Mouse (Mus musculus) spleen, adult 2 months (tissue): ENCODE data around the gene Lcmt1. TPM values are rescaled to one million over a fixed set of nuclear protein-coding genes. Genes with fewer than 3 reads are reported as not detected.

Experiments
- DNase-seq, 2 experiments: peaks; one replicate each; pipeline versions ENCODE4 v3.0.0 to v3.0.0-alpha.2; 2012 to 2021; ENCODE audit warnings: low spot score in 2 of 2, low read depth in 1 of 2
- H3K27ac ChIP-seq: fragments of 200-500 bp; 2 replicates; pipeline ENCODE4 v1.5.1; 2012; ENCODE audit warnings: low read length, inconsistent platforms; ENCODE audit not compliant: insufficient read depth
- H3K27me3 ChIP-seq: fragments of 200-500 bp; 2 replicates; pipeline ENCODE4 v1.6.1; 2012; ENCODE audit warnings: mild to moderate bottlenecking, moderate library complexity, low read length, inconsistent platforms; ENCODE audit not compliant: control insufficient read depth, insufficient read depth
- H3K36me3 ChIP-seq: fragments of 200-500 bp; 2 replicates; pipeline ENCODE4 v1.6.1; 2012; ENCODE audit warnings: mild to moderate bottlenecking, low read length, inconsistent platforms; ENCODE audit not compliant: control insufficient read depth, insufficient read depth
- H3K4me1 ChIP-seq: fragments of 200-500 bp; 2 replicates; pipeline ENCODE4 v1.6.1; 2011; ENCODE audit warnings: inconsistent platforms; ENCODE audit not compliant: control insufficient read depth, insufficient read depth, insufficient read length
- H3K4me3 ChIP-seq: fragments of 200-500 bp; 2 replicates; pipeline ENCODE4 v1.5.1; 2011; ENCODE audit warnings: mild to moderate bottlenecking, inconsistent platforms; ENCODE audit not compliant: insufficient read depth, insufficient read length; ENCODE audit errors: extremely low read depth
- CTCF ChIP-seq: fragments of 200-500 bp; IDR thresholded peaks from 2 replicates; pipeline ENCODE4 v1.5.1; 2011; ENCODE audit warnings: mild to moderate bottlenecking, inconsistent platforms; ENCODE audit not compliant: insufficient read depth, insufficient read length, insufficient replicate concordance; ENCODE audit errors: extremely low read depth
- POLR2A ChIP-seq: fragments of 200-500 bp; IDR thresholded peaks from 2 replicates; pipeline ENCODE4 v1.6.1; 2011; ENCODE audit warnings: low read depth, low read length, inconsistent platforms
- WGBS: fragments of 180-500 bp; shearing (Covaris S2); methylation state at CpG from one replicate; pipeline ENCODE4 v1.1.7; 2018; 5-methylcytosine and 5-hydroxymethylcytosine counted together
- polyA plus RNA-seq: library from polyadenylated mRNA; depleted of rRNA; stranded (reverse); fragments of >200 nt; gene quantifications from 2 replicates; pipeline ENCODE4 v1.2.3, GENCODE M21; 2012

Gene Lcmt1
- polyA plus RNA-seq, 1 experiment: 9.3 TPM

DNA sequence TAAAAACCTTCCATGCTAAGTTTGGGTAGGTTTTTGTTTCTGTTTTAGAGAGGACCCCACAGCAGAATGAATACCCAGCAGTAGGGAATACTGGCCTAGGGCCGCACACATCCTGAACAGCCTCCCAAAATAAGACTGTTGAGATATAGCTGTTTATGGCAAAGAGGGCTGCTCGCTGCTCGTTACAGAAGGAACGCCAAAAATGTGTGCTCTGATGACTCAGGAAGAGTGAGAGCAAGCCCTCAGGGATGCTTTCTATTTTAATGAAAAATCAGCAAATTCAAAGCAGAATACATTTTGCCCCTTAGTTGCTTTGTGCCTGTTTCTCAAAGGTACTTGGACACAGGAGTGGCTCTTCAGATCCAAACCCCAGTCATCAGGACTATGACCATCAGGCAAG is 41.7 kb upstream of the Lcmt1 start:
- Histone ChIP-seq H3K36me3 (peaks cover 26% of the 10 kb centered on the region), H3K4me1 (peaks cover 25% of the 10 kb centered on the region), H3K27me3 (no peaks in the 10 kb centered on the region), H3K27ac (no peak overlapping the region), H3K4me3 (no peak overlapping the region)
- WGBS: 95% methylated on average over 4 of the region's 4 CpGs
- no peak for DNase-seq
- TF ChIP-seq CTCF: no peak
- TF ChIP-seq POLR2A: no peak

DNA sequence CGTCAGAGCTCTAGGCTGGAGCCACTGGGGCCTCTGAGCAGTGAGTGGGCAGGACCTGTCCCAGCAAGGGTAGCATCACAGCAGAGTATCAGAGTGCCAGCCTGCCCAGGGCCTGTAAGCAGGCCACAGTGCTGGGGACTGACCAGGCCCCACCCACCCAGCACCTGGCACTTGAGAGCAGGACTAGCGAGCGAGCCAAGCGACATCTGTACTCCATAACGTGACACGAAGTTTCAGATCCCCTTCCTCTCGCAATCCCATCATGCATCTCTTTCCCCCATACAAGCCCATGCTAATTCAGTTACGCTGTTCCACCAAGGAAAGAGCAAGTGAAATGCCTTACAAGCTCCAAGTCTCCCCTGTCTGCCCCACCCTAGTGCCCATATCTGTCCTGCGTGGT is 39.1 kb upstream of the Lcmt1 start:
- no peak for TF ChIP-seq CTCF
- no peak for TF ChIP-seq POLR2A
- 48% methylated on average over 9 of the region's 9 CpGs for WGBS
- Histone ChIP-seq H3K27ac (peak overlapping the region; percentile 59), H3K36me3 (peaks cover 13% of the 10 kb centered on the region), H3K4me3 (no peak overlapping the region), H3K4me1 (peaks cover 25% of the 10 kb centered on the region), H3K27me3 (no peaks in the 10 kb centered on the region)
- DNase-seq: peak; percentile 67

DNA sequence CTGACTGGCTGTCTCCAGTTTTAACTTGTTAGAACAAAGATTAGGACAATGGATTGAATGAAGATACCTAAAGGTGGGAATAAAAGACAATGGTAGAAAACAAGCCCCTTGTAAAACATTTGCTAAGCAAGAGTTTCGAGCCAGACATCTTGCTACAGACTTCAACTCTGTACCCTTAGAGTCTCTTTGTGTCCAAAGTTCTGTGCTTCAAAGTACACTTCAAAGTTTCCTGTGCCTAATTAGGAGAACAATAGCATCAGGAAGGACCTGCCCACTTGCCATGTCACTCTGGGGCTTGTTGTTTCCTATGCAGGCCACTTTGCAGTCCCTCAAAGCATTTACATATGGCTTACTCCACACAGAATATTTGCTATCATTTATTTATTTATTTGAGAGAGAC is 33.3 kb upstream of the Lcmt1 start:
- no peak for DNase-seq
- no peaks in the 10 kb centered on the region for H3K27me3 ChIP-seq
- peaks cover 11% of the 10 kb centered on the region; the same call in 1 of the 2 replicates for H3K4me1 ChIP-seq
- no peak overlapping the region for H3K4me3 ChIP-seq
- TF ChIP-seq CTCF (no peak), POLR2A (no peak)
- H3K27ac ChIP-seq: no peak overlapping the region
- WGBS: 83% methylated on average over 1 of the region's 1 CpGs
- H3K36me3 ChIP-seq: peaks cover 2% of the 10 kb centered on the region; the same call in 1 of the 2 replicates

DNA sequence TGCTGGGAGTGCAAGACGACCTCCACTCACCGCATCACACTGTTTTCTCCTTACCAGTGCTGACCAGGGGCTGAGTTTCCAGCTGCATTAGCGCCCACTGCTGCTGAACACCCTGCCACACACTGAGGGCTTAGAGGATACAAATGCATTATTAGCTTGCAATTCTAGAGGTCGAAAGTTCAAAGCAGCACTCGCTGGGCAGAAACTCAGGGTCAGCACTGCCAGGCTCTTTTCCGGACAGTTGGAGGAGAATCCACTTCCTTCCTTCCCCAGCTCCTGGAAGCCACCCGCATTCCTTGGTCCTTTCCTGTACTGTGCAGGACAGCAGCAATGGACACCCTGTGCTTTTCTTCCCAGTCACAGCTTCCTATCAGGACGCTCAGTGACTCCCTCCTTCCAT is 31.2 kb upstream of the Lcmt1 start:
- no peak for DNase-seq
- Histone ChIP-seq H3K36me3 (peaks cover 2% of the 10 kb centered on the region; the same call in 1 of the 2 replicates), H3K4me1 (peaks cover 5% of the 10 kb centered on the region; the same call in 1 of the 2 replicates), H3K4me3 (no peak overlapping the region), H3K27ac (no peak overlapping the region), H3K27me3 (no peaks in the 10 kb centered on the region)
- TF ChIP-seq CTCF: no peak
- no peak for TF ChIP-seq POLR2A
- WGBS: 87% methylated on average over 8 of the region's 8 CpGs

DNA sequence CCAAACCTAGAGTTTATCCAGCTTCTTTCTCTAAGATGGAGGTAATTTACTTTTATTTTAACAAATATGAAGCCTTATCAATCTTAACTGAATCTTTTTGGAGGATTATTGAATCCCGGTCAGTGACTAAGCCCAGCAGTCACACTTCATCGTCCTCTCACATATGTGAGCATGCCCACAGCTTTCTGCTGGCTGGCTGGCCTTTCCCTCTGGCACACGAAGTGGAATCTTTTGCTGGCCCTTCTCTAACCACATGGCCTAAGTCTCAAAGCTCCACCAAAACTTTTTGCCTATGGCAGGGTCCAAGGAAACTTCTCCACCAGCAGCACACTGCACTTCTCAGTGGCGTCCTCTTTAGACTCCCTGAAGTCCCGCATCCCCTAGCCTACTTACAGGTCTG is 27.7 kb upstream of the Lcmt1 start:
- H3K4me3 ChIP-seq: no peak overlapping the region
- no peaks in the 10 kb centered on the region for H3K27me3 ChIP-seq
- TF ChIP-seq CTCF (no peak), POLR2A (no peak)
- H3K27ac ChIP-seq: no peak overlapping the region
- peaks cover 7% of the 10 kb centered on the region for H3K4me1 ChIP-seq
- no peaks in the 10 kb centered on the region for H3K36me3 ChIP-seq
- no peak for DNase-seq
- 85% methylated on average over 5 of the region's 5 CpGs for WGBS

DNA sequence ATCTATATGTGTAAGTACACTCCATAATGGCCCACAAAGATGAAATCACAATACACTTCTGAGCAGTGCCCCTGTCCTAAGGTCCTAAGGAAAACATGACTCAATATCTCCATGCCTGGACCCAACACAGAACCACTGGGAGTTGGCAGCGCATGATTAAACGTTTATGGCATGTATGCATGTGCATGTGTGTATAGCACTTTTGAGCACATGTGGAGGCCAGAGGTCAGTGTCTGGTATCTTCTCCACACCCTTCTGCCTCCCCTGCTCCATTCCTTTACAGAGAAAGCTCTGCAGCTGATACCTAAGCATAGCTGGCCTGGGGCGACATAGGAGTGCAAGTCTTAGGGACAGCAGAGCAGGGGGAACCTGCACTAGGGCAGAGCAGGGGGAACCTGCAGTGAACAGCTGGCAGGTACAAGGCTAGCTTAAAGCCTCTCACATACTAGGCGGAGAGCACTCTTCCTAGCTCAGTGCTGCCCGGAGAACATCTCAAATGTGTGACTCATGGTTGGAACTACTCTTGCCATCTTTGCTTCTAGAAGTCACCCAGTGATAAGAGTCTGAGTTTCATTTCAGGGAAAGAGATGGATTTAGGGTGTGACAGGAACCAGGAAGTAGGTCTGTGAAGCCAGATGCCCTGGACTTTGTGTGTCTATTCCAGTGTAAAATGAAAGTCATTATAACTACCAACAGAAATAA is 25.4 kb upstream of the Lcmt1 start:
- peaks cover 9% of the 10 kb centered on the region for H3K4me1 ChIP-seq
- H3K27ac ChIP-seq: no peak overlapping the region
- DNase-seq: no peak
- 95% methylated on average over 5 of the region's 5 CpGs for WGBS
- no peaks in the 10 kb centered on the region for H3K27me3 ChIP-seq
- no peak for TF ChIP-seq CTCF
- no peak for TF ChIP-seq POLR2A
- H3K36me3 ChIP-seq: no peaks in the 10 kb centered on the region
- H3K4me3 ChIP-seq: no peak overlapping the region

DNA sequence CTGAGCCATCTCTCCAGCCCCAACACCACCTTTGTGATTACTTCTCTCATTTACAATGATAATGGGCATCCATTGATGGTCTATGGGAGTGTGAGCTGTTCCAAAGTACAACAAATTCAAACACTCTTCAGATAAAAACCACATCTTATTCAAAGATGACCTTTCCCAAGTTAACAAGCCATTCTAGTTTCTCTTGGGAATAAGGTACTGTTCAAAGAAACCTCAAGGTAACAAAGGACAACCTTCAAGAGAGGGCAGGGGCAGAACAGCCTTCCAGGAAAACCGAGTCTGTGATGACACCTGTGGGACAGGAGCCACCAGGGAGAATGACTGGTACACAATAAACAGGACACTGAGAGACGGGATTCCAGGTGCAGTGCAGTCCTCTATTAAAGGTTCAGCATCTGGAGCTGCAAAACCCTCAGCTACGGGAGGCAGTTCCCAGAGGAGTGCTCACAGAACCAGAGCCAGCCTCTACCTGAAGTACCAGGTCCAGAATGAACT is 24.5 kb upstream of the Lcmt1 start:
- no peaks in the 10 kb centered on the region for H3K27me3 ChIP-seq
- no peaks in the 10 kb centered on the region for H3K36me3 ChIP-seq
- peaks cover 13% of the 10 kb centered on the region for H3K4me1 ChIP-seq
- no peak for TF ChIP-seq CTCF
- TF ChIP-seq POLR2A: no peak
- 88% methylated on average over 3 of the region's 3 CpGs for WGBS
- no peak for DNase-seq
- no peak overlapping the region for H3K4me3 ChIP-seq
- no peak overlapping the region for H3K27ac ChIP-seq
